Mouse (Mus musculus) B cell, adult 2 months (primary cell): Measurements from ENCODE around the gene Ddx25.

ENCODE experiments used
- DNase-seq, 2 experiments: peaks; one replicate each; pipeline ENCODE4 v3.0.0; 2022

The Ddx25 gene

GRCm38 (mm10) chr9:35558257-35559008 is at the start of gene Ddx25, which contains the start of gene Pus3:
Gene Ddx25, minus strand, starts transcription at chr9:35558528.
Gene Pus3, plus strand, starts transcription at chr9:35558595.
- DNase-seq = peak; percentile 32 to 38

DNA sequence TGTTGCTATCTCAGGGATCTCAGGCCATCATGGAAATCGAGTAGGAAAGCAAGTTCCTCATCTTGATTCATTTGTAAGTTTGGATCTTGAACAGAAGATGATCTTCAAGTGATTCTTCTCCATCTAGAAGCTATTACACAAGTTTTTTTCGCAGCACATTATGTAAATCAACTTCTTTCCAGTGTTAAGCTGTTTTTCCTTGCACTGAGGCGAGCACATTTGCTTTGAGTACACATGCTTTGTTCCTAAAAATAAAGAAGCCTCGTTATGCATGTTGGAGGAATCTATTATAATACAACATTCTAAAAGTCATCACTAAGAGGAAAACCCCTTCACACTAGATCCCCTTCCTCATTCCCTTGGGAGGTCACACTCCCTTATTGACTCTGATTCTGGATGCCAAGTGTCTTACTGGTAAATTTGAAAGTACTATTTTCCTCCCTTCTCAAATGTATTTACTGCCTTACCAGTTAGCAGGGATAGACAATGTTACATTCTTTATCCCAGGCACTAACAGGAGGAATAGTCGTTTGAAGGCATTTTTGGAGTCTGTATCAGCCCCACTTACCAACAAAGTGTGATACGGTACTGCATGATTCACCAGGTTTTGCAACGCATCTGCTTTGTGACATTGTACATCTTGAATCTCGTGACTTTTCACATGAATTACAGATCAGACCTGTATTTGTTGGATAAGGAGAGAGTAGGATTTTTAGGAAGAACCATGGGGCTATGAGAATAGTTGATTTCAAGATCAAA is 49.5 kb upstream of the Ddx25 start:
- DNase-seq = no peak

- no peak for DNase-seq
Measured at GRCm38 (mm10) chr9:35592903-35593302, 34.6 kb upstream of the Ddx25 start.

DNA sequence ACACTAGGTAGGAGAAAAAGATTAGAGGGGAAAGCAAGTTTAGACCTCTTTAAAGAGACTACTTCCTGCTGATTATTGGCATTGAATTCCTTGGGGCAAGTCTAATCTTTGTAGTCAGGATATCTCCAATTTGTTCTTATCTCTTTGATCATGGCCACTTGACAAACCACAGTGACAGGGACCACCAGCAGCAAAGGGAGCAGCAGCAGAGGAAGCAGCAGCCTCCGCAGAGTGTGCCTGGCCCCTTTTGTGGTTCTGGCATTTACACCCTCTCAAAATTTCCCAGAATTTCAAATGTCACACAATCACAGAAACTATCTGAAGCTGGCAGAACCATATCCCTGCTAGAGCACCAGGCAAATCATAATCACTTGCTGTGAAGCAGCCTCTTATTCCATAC is 29.3 kb upstream of the Ddx25 start:
- no peak for DNase-seq

DNA sequence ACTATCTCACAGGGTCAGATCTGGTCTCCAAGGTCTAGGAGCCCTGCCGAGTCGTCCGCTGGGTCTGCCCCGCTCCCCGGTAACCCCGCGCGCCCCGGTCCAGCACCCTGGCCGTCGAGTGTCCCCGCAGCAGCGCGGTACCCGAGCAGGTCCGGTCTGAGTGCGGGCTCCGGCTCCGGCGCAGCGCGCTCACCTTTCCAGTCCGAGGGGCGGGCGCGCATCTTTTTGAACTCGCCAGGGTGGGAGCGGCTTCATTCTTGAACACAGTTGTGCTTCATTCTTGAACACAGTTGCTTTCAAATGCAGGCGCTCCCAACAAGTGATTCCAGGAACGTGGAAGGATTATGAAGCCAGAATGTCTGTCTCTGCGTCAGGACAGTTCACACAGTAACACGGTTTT is 16.1 kb upstream of the Ddx25 start:
- no peak for DNase-seq

GRCm38 (mm10) chr9:35570663-35571062 is 12.3 kb upstream of the Ddx25 start:
- no peak for DNase-seq

DNA sequence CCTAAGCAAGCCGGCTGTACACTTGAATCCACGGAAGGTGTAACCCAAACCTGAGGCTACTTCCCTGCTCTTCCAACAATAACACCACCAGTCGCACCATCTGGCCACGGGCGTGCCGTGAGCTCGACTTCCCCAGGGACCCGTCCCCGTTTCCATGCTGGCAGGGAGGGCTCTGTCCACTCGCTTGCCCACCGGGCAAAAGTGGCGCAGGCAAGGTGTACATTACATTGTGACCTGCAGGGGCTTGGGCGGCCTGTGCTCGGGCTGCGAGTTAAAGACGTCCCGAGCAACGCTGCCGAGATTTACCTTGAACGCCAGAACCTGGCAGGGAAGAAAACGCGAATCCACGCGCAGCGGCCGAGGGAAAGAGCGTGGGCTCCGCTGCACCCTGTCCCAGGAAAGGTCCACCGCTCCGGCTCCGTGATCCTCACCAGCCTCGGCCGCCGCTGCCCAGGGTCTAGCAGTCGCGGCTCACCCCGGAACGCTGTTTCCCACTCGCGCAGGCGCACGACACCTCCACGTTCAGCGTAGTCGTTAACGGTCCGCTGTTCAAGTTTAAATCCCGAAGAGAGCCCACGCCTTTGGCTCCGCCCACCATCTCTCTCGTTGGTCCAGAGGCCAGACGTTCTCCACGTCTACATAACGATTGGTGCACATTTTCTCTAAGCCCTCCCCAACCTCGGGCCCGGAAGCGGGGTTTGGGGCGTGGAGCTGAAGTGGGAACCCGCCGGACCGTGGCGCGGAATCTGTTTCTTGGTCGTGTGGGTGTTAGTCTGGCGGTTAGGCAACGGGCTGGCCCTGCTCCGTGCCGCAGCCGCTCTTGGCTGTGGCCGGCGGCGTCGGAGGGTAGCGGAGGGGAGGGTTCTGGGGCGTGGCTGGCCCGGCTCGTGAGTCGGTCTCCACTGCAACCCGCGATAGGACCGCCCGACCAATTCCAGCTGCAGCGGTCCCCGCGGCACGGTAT is 11.5 kb upstream of the Ddx25 start, which contains the start of the genes Pate2 and Hyls1:
Gene Pate2 (plus strand): TSS at position 714 of the 964 bp plus-strand sequence.
Gene Hyls1 (minus strand): TSS at position 828 of the 964 bp plus-strand sequence.
- DNase-seq = peak; percentile 93 to 95

DNA sequence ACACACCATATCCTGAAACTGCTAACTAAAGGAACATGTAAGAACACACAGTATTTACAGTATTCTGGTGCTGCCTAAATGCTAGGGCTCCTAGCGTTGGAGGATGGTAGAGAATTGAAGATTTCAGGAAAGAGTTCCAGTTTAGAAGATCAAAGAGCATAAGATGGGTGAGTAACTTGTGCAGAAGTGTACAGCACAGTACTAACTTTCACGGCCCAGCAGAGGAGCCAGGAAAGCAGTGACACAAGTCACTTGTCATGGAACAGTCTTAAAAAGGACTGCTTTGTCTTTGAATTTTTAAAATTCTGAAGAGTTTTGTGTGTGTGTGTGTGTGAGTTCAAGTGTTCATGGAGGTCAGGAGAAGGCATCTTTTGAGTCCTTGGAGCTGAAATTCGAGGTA is 9.7 kb upstream of the Ddx25 start:
- no peak for DNase-seq

GRCm38 (mm10) chr9:35564536-35565240 is 6.4 kb upstream of the Ddx25 start:
- no peak for DNase-seq

DNA sequence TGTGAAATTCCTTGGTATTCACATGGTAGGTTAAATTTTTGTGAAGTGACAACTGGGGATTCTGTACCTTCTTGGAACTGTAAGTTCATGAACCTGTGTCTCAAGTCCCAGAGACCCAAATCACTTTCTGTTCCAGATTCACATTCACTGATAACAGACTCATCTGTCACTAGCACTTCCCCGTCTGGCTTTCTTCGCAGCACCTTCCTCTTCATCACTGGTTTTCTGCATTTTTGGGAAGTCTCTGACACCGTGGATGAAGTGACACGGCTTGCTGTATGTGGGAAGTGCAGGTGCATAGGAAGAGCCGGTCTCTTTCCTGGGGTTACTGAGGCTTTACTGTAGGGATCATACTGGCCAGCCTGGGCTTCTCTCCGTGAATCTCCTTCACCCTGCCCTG is 3.3 kb upstream of the Ddx25 start:
- DNase-seq = no peak

GRCm38 (mm10) chr9:35561076-35561475 is 2.7 kb upstream of the Ddx25 start:
- DNase-seq = no peak

DNA sequence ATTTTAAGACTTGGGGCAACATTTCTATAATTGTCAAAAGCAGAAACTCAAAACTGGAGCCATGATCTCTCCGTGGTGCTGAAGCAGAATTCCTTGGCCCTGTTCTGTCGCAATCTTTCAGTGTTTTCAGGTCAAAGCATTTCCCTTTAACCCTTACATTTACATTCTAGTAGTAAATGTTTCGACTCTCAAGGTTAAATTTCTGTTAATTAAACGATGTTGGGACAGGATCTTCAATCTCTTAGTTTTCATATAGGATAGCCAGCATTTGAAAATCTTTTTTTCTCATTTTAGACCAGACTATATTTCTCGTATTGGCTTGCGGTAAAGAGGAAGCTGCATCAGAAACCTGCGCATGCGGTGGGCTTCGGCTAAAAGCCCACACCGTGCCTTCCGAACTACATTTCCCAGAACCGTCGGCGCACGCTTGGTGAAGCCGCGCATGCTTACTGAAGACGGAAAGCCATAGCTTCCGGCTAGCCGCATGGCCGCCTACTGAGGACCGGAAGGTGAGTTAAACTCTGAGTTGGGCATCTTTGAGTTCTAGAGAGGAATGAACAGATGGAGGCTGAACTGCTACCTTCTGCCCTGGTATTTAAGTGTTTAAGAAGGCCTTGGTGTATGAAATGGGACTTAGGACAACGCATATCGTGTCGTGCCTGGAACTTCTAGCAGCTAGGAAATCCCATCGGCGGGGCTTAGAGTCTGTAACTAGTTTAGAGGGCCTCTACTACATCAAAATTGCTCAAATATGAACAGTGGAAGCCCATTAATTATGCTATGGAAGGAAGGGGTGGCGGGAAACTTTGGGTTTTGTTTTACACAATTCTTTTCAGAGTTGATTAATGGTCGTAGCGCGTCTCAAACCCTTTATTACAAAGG is 922 bp upstream of the Ddx25 start:
- DNase-seq = peak; percentile 78 to 80

- no peak for DNase-seq
Measured at GRCm38 (mm10) chr9:35556494-35557102, 1.7 kb downstream of the Ddx25 start.

DNA sequence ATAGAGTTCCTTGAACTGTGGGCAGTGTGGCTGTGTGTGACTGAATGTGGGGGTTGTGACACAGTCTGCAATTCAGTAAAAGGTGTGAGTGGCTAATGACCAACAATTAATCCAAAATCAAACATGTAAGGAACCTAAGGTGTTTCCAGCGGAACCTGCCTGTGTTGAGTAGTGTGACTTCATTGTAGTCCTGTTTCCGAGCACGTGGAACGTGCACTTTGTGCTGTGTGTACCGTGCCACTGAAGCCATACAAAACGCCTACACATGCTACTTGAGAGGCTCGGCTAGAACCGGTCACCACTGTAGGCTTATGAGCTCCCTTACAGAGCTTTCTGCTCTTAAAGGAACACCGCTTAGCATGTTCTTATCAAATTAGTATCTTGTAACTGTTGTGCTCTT is 9.9 kb downstream of the Ddx25 start:
- DNase-seq = no peak

- DNase-seq = peak; percentile 77 to 81
Measured at GRCm38 (mm10) chr9:35546745-35547144, 11.6 kb downstream of the Ddx25 start.

GRCm38 (mm10) chr9:35545704-35546103 is 12.6 kb downstream of the Ddx25 start:
- DNase-seq = no peak

- no peak for DNase-seq
Measured at GRCm38 (mm10) chr9:35544666-35545065, 13.7 kb downstream of the Ddx25 start.

- no peak for DNase-seq
Measured at GRCm38 (mm10) chr9:35543099-35543860, 15.0 kb downstream of the Ddx25 start.

- DNase-seq = no peak
Measured at GRCm38 (mm10) chr9:35541941-35542340, 16.4 kb downstream of the Ddx25 start.

DNA sequence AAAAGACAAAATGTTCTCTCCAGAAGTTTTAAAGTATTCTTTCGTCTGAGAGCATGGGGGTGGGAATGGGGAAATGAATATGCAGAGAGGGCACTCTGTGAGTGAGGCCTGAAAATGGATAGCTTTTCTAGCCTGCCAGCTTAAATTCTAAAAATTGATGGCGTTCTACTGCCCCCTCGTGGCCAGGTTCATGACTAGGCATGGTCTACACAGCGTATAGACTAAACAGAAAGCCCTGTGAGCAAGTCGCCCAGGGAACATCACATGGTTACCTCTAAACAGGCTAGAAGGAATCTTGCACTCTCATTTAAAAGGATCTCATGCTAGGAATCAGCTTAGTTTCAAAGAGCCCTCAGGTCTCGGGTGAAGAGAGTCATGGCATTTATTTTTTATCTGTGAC is 16.8 kb downstream of the Ddx25 start:
- DNase-seq = peak; percentile 91 to 93
